Mouse (Mus musculus): ENCODE results near the gene Asic2. TPM values are rescaled to one million over a fixed set of nuclear protein-coding genes. Genes with fewer than 3 reads are reported as not detected.

Asic2 gene
- polyA plus RNA-seq, 1 experiment from 2014 or later, result 2.8 TPM

GRCm38 (mm10) chr11:81111626-81112025 lies 856.6 kb downstream of the Asic2 start:
- no peak for ATAC-seq (ENCODE audit: low FRiP score, low TSS enrichment)
- no peak overlapping the region for H3K4me3 ChIP-seq (ENCODE audit: low read length)
- 85% methylated on average over 2 of the region's 2 CpGs for WGBS
- no peaks in the 10 kb centered on the region for H3K36me3 ChIP-seq (ENCODE audit: insufficient read depth, low read length)
- no peaks in the 10 kb centered on the region for H3K27me3 ChIP-seq (ENCODE audit: insufficient read depth, low read length)
- H3K9me3 ChIP-seq (ENCODE audit: low read length), result no peaks in the 10 kb centered on the region
- H3K4me1 ChIP-seq (ENCODE audit: insufficient read depth, low read length), result no peaks in the 10 kb centered on the region
- H3K4me2 ChIP-seq (replicated peaks; ENCODE audit: low read depth, low read length), result no peak overlapping the region
- no peak overlapping the region for H3K9ac ChIP-seq (replicated peaks; ENCODE audit: low read length)
- H3K27ac ChIP-seq (ENCODE audit: low read length), result no peak overlapping the region

- H3K4me3 ChIP-seq (ENCODE audit: low read length), result no peak overlapping the region
- no peak overlapping the region for H3K27ac ChIP-seq (ENCODE audit: low read length)
- no peaks in the 10 kb centered on the region for H3K9me3 ChIP-seq (ENCODE audit: low read length)
- ATAC-seq (ENCODE audit: low FRiP score, low TSS enrichment), result no peak
- 68% methylated on average over 6 of the region's 6 CpGs for WGBS
- H3K27me3 ChIP-seq (ENCODE audit: insufficient read depth, low read length), result no peaks in the 10 kb centered on the region
- H3K36me3 ChIP-seq (ENCODE audit: insufficient read depth, low read length), result no peaks in the 10 kb centered on the region
- no peak overlapping the region for H3K4me2 ChIP-seq (replicated peaks; ENCODE audit: low read depth, low read length)
- H3K9ac ChIP-seq (replicated peaks; ENCODE audit: low read length), result no peak overlapping the region
- H3K4me1 ChIP-seq (ENCODE audit: insufficient read depth, low read length), result no peaks in the 10 kb centered on the region
These were observed 858.2 kb downstream of the Asic2 start for GRCm38 (mm10) chr11:81110049-81110448.

- Histone ChIP-seq H3K9ac (replicated peaks; ENCODE audit: low read length) (no peak overlapping the region), H3K4me1 (ENCODE audit: insufficient read depth, low read length) (no peaks in the 10 kb centered on the region), H3K9me3 (ENCODE audit: low read length) (no peaks in the 10 kb centered on the region), H3K36me3 (ENCODE audit: insufficient read depth, low read length) (no peaks in the 10 kb centered on the region), H3K27me3 (ENCODE audit: insufficient read depth, low read length) (no peaks in the 10 kb centered on the region), H3K4me2 (replicated peaks; ENCODE audit: low read depth, low read length) (no peak overlapping the region), H3K27ac (ENCODE audit: low read length) (no peak overlapping the region), H3K4me3 (ENCODE audit: low read length) (no peak overlapping the region)
- no peak for ATAC-seq (ENCODE audit: low FRiP score, low TSS enrichment)
- 82% methylated on average over 1 of the region's 1 CpGs for WGBS
These were observed 861.3 kb downstream of the Asic2 start for GRCm38 (mm10) chr11:81106949-81107348.

GRCm38 (mm10) chr11:81100829-81101228 lies 867.4 kb downstream of the Asic2 start:
- WGBS, result 53% methylated on average over 6 of the region's 6 CpGs
- ATAC-seq (ENCODE audit: low FRiP score, low TSS enrichment), result no peak

DNA sequence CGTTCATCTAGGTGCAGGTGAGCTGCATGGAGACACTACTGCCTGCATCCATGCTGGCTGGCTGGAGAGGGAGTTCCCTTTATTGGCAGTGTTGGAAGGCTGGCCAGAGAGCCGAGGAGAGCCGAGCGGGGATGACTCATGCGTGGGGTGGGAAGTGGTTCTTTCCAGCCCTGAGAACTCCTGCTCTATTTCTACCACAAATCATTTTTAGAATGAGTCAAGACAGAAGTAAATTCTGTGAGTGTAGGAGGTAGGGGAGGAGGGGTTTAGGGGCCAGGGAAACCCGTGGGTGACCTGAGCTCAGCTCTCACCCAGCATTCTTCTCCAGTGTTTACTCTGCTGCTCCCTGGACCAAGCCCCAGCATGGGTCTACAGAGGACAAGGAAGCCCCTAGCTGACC lies 872.2 kb downstream of the Asic2 start:
- H3K4me3 ChIP-seq (ENCODE audit: low read length), result no peak overlapping the region
- H3K9ac ChIP-seq (replicated peaks; ENCODE audit: low read length), result no peak overlapping the region
- peak; percentile 92 for ATAC-seq (ENCODE audit: low FRiP score, low TSS enrichment)
- peaks cover 11% of the 10 kb centered on the region; the same call in 1 of the 2 replicates for H3K4me1 ChIP-seq (ENCODE audit: insufficient read depth, low read length)
- H3K4me2 ChIP-seq (replicated peaks; ENCODE audit: low read depth, low read length), result no peak overlapping the region
- H3K9me3 ChIP-seq (ENCODE audit: low read length), result no peaks in the 10 kb centered on the region
- 13% methylated on average over 6 of the region's 6 CpGs for whole genome bisulfite sequencing
- H3K36me3 ChIP-seq (ENCODE audit: insufficient read depth, low read length), result no peaks in the 10 kb centered on the region
- H3K27ac ChIP-seq (ENCODE audit: low read length), result no peak overlapping the region
- H3K27me3 ChIP-seq (ENCODE audit: insufficient read depth, low read length), result no peaks in the 10 kb centered on the region

More at GRCm38 (mm10) chr11:81100829-81101228, 867.4 kb downstream of the Asic2 start:
- Histone ChIP-seq H3K4me2 (replicated peaks; ENCODE audit: low read depth, low read length) (no peak overlapping the region), H3K4me3 (ENCODE audit: low read length) (no peak overlapping the region), H3K9ac (replicated peaks; ENCODE audit: low read length) (no peak overlapping the region), H3K27ac (ENCODE audit: low read length) (no peak overlapping the region), H3K27me3 (ENCODE audit: insufficient read depth, low read length) (no peaks in the 10 kb centered on the region), H3K4me1 (ENCODE audit: insufficient read depth, low read length) (peaks cover 7% of the 10 kb centered on the region; the same call in 1 of the 2 replicates), H3K36me3 (ENCODE audit: insufficient read depth, low read length) (no peaks in the 10 kb centered on the region), H3K9me3 (ENCODE audit: low read length) (no peaks in the 10 kb centered on the region)

- H3K9me3 ChIP-seq (ENCODE audit: low read length), result no peaks in the 10 kb centered on the region
- H3K4me3 ChIP-seq (ENCODE audit: low read length), result no peak overlapping the region
- H3K4me1 ChIP-seq (ENCODE audit: insufficient read depth, low read length), result peaks cover 11% of the 10 kb centered on the region; the same call in 1 of the 2 replicates
- no peaks in the 10 kb centered on the region for H3K27me3 ChIP-seq (ENCODE audit: insufficient read depth, low read length)
- H3K9ac ChIP-seq (replicated peaks; ENCODE audit: low read length), result no peak overlapping the region
- H3K27ac ChIP-seq (ENCODE audit: low read length), result no peak overlapping the region
- H3K36me3 ChIP-seq (ENCODE audit: insufficient read depth, low read length), result no peaks in the 10 kb centered on the region
- no peak for ATAC-seq (ENCODE audit: low FRiP score, low TSS enrichment)
- H3K4me2 ChIP-seq (replicated peaks; ENCODE audit: low read depth, low read length), result no peak overlapping the region
- WGBS, result 32% methylated on average over 8 of the region's 8 CpGs
These were observed 873.7 kb downstream of the Asic2 start for GRCm38 (mm10) chr11:81094581-81094980.

DNA sequence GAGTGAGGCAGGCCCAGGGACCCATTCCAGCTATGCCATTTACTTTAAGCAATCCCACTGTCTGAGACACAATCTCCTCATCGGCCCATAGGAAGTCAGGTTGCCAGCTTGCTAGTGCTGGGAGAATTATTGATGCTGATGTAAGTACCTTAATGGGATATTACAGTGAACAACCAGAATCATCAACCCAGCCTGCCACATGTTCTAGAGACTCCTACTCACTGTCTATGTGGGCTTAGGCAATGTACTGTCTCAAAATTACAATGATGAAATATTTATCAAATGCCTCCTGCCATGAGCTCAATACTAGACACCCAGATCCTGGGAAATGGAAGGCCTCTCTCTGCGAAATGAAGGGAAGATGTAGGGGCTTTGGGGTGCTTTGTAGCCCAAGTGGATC lies 876.1 kb downstream of the Asic2 start:
- Histone ChIP-seq H3K36me3 (ENCODE audit: insufficient read depth, low read length) (no peaks in the 10 kb centered on the region), H3K27ac (ENCODE audit: low read length) (no peak overlapping the region), H3K4me1 (ENCODE audit: insufficient read depth, low read length) (peaks cover 11% of the 10 kb centered on the region; the same call in 1 of the 2 replicates), H3K9me3 (ENCODE audit: low read length) (no peaks in the 10 kb centered on the region), H3K27me3 (ENCODE audit: insufficient read depth, low read length) (no peaks in the 10 kb centered on the region), H3K4me3 (ENCODE audit: low read length) (no peak overlapping the region), H3K9ac (replicated peaks; ENCODE audit: low read length) (no peak overlapping the region), H3K4me2 (replicated peaks; ENCODE audit: low read depth, low read length) (no peak overlapping the region)
- ATAC-seq (ENCODE audit: low FRiP score, low TSS enrichment), result no peak
- WGBS, result 86% methylated on average over 2 of the region's 2 CpGs

DNA sequence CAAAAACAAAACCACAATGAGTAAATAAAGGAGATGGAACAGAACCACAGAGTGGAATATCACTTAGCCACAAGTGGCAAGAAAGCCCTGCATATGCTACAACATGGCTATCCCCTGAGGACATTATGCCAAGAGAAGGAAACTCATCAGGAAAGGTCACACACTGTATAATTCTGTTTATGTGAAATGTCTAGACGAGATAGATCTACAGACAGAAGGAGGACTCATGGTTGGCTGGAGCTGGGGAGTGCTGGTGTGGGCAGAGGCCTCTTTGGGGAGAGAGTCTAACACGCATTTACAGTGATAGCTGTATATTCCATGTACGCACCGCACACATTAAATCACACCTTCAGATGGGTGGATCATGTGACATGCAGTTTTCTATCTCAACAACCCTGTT lies 884.4 kb downstream of the Asic2 start:
- 53% methylated on average over 4 of the region's 4 CpGs for WGBS
- H3K4me1 ChIP-seq (ENCODE audit: insufficient read depth, low read length), result peaks cover 5% of the 10 kb centered on the region; the same call in 1 of the 2 replicates
- no peaks in the 10 kb centered on the region for H3K27me3 ChIP-seq (ENCODE audit: insufficient read depth, low read length)
- ATAC-seq (ENCODE audit: low FRiP score, low TSS enrichment), result no peak
- H3K4me3 ChIP-seq (ENCODE audit: low read length), result no peak overlapping the region
- H3K36me3 ChIP-seq (ENCODE audit: insufficient read depth, low read length), result no peaks in the 10 kb centered on the region
- H3K27ac ChIP-seq (ENCODE audit: low read length), result no peak overlapping the region
- no peak overlapping the region for H3K4me2 ChIP-seq (replicated peaks; ENCODE audit: low read depth, low read length)
- no peaks in the 10 kb centered on the region for H3K9me3 ChIP-seq (ENCODE audit: low read length)
- H3K9ac ChIP-seq (replicated peaks; ENCODE audit: low read length), result no peak overlapping the region

GRCm38 (mm10) chr11:81080076-81080805 lies 888.0 kb downstream of the Asic2 start:
- Histone ChIP-seq H3K27me3 (ENCODE audit: insufficient read depth, low read length) (no peaks in the 10 kb centered on the region), H3K4me3 (ENCODE audit: low read length) (no peak overlapping the region), H3K4me2 (replicated peaks; ENCODE audit: low read depth, low read length) (no peak overlapping the region), H3K27ac (ENCODE audit: low read length) (no peak overlapping the region), H3K9me3 (ENCODE audit: low read length) (no peaks in the 10 kb centered on the region), H3K4me1 (ENCODE audit: insufficient read depth, low read length) (peaks cover 12% of the 10 kb centered on the region; the same call in 1 of the 2 replicates), H3K9ac (replicated peaks; ENCODE audit: low read length) (no peak overlapping the region), H3K36me3 (ENCODE audit: insufficient read depth, low read length) (no peaks in the 10 kb centered on the region)
- 59% methylated on average over 11 of the region's 11 CpGs for WGBS
- no peak for ATAC-seq (ENCODE audit: low FRiP score, low TSS enrichment)

DNA sequence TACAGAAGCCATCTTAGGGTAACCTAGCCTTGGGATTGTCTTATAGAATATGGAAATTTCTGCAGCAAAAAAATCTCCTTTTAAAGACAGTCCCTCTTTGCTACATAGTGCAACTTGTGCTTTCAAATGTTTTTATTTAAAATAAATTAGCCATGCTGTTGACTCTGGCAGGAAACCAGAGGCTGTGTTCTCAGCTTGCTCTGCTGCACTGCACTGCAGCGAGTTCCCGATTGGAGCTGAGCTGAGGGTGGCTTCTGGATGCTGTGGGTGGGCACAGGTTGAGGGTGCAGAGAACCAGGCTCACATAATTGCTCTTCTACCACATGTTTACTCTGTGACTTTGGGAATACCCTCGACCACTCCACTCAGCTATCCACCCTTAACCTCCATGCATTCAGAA lies 889.0 kb downstream of the Asic2 start:
- Histone ChIP-seq H3K4me1 (ENCODE audit: insufficient read depth, low read length) (peaks cover 12% of the 10 kb centered on the region; the same call in 1 of the 2 replicates), H3K27ac (ENCODE audit: low read length) (0 out of 2 replicates have a peak overlapping the region, but pooled peaks have one; percentile 11), H3K9ac (replicated peaks; ENCODE audit: low read length) (no peak overlapping the region), H3K36me3 (ENCODE audit: insufficient read depth, low read length) (no peaks in the 10 kb centered on the region), H3K4me2 (replicated peaks; ENCODE audit: low read depth, low read length) (no peak overlapping the region), H3K4me3 (ENCODE audit: low read length) (no peak overlapping the region), H3K27me3 (ENCODE audit: insufficient read depth, low read length) (no peaks in the 10 kb centered on the region), H3K9me3 (ENCODE audit: low read length) (no peaks in the 10 kb centered on the region)
- 41% methylated on average over 3 of the region's 3 CpGs for WGBS
- no peak for ATAC-seq (ENCODE audit: low FRiP score, low TSS enrichment)

All from kidney, embryonic 16.5 days (tissue).